Mouse (Mus musculus) left cerebral cortex, postnatal 14 days (tissue): ENCODE results near the gene Tns4. TPM values are rescaled to one million over a fixed set of nuclear protein-coding genes. Genes with fewer than 3 reads are reported as not detected.
A peak's percentile ranks its signal among the peaks of the same experiment; 100 is the strongest.

ENCODE experiments used
- DNase-seq, 2 experiments: peaks; one replicate each; pipeline ENCODE4 v3.0.0; 2021 to 2022; ENCODE audit warnings: low spot score in 2 of 2, mixed read lengths in 1 of 2
- intact Hi-C: fragments of 180-260 bp; cut with DNase I; formaldehyde crosslinking; loops from one replicate; pipeline ENCODE4 v1.15.1; 2025
- long read RNA-seq, 2 experiments: library from polyadenylated mRNA; stranded (forward); transcript quantifications; one replicate each; pipeline ENCODE4 v2.0.0; 2021
- total RNA-seq, 2 experiments: library from RNA; stranded (reverse); gene quantifications; 2 replicates each; pipeline ENCODE4 v1.2.3; 2021

Gene Tns4
- total RNA-seq = under 1 TPM; 0.33 to 0.34 TPM
- long read RNA-seq, experiment 1, partial matches to known transcripts = 1 of 1 reads
- long read RNA-seq, experiment 1, other reads (novel, unspliced or antisense) = 0 of 1 reads
- long read RNA-seq, experiment 2 = 0 reads

- DNase-seq = no peak
- intact Hi-C loops = no loop called here
These were observed at the start of gene Tns4 for GRCm38 (mm10) chr11:99089077-99089601. Tns4 (minus strand) TSS chr11:99089306.

- DNase-seq = no peak
- intact Hi-C loops = no loop called here
These were observed 48.3 kb upstream of the Tns4 start for GRCm38 (mm10) chr11:99137385-99137784.

GRCm38 (mm10) chr11:99136961-99137360 is 47.9 kb upstream of the Tns4 start:
- intact Hi-C loops = no loop called here
- DNase-seq = no peak

GRCm38 (mm10) chr11:99136361-99136760 is 47.3 kb upstream of the Tns4 start:
- DNase-seq = no peak
- intact Hi-C loops = no loop called here

GRCm38 (mm10) chr11:99135047-99135440 is 45.9 kb upstream of the Tns4 start:
- no peak for DNase-seq
- intact Hi-C loops = no loop called here

- intact Hi-C loops = no loop called here
- DNase-seq = no peak
These were observed 45.4 kb upstream of the Tns4 start for GRCm38 (mm10) chr11:99134266-99135046.

- intact Hi-C loops = no loop called here
- no peak for DNase-seq
These were observed 44.3 kb upstream of the Tns4 start for GRCm38 (mm10) chr11:99133285-99133897.

- intact Hi-C loops = no loop called here
- no peak for DNase-seq
These were observed 43.1 kb upstream of the Tns4 start for GRCm38 (mm10) chr11:99132091-99132730.

- intact Hi-C loops = no loop called here
- DNase-seq = no peak
These were observed 42.3 kb upstream of the Tns4 start for GRCm38 (mm10) chr11:99131463-99131840.

- intact Hi-C loops = no loop called here
- DNase-seq = no peak
These were observed 41.8 kb upstream of the Tns4 start for GRCm38 (mm10) chr11:99130736-99131462.

GRCm38 (mm10) chr11:99129287-99129686 is 40.2 kb upstream of the Tns4 start:
- intact Hi-C loops = no loop called here
- no peak for DNase-seq

GRCm38 (mm10) chr11:99127785-99128682 is 38.9 kb upstream of the Tns4 start:
- intact Hi-C loops = no loop called here

GRCm38 (mm10) chr11:99126482-99127253 is 37.6 kb upstream of the Tns4 start:
- intact Hi-C loops = no loop called here
- DNase-seq = peak in 1 of 2 experiments; percentile 49

More at GRCm38 (mm10) chr11:99127785-99128682, 38.9 kb upstream of the Tns4 start:
- DNase-seq = no peak

- DNase-seq = no peak
- intact Hi-C loops = loop anchor here (5.0 kb wide), 2 partner anchors 82 to 142 kb away; partner anchors contain the start of genes Gjd3 and Igfbp4
These were observed 35.5 kb upstream of the Tns4 start for GRCm38 (mm10) chr11:99124635-99125029.

- intact Hi-C loops = loop anchor here (5.0 kb wide), 2 partner anchors 82 to 142 kb away; partner anchors contain the start of genes Gjd3 and Igfbp4
- peak; percentile 57 to 73 for DNase-seq
These were observed 35.0 kb upstream of the Tns4 start for GRCm38 (mm10) chr11:99123977-99124634.

- intact Hi-C loops = loop anchor here (5.0 kb wide), 2 partner anchors 80 to 140 kb away; partner anchors contain the start of genes Gjd3 and Igfbp4
- no peak for DNase-seq
These were observed 33.6 kb upstream of the Tns4 start for GRCm38 (mm10) chr11:99122703-99123102.

GRCm38 (mm10) chr11:99121218-99121631 is 32.1 kb upstream of the Tns4 start:
- intact Hi-C loops = loop anchor here (5.0 kb wide), 2 partner anchors 79 to 139 kb away; partner anchors contain the start of genes Gjd3 and Igfbp4
- peak in 1 of 2 experiments; percentile 43 for DNase-seq
